Mouse (Mus musculus): ENCODE results near the gene Mybpc2. TPM values are rescaled to one million over a fixed set of nuclear protein-coding genes. Genes with fewer than 3 reads are reported as not detected.
A peak's percentile ranks its signal among the peaks of the same experiment; 100 is the strongest.

Mybpc2 gene
- total RNA-seq, 4 experiments from 2014 or later = 5,017 to 5,674 (median 5,484) TPM

DNA sequence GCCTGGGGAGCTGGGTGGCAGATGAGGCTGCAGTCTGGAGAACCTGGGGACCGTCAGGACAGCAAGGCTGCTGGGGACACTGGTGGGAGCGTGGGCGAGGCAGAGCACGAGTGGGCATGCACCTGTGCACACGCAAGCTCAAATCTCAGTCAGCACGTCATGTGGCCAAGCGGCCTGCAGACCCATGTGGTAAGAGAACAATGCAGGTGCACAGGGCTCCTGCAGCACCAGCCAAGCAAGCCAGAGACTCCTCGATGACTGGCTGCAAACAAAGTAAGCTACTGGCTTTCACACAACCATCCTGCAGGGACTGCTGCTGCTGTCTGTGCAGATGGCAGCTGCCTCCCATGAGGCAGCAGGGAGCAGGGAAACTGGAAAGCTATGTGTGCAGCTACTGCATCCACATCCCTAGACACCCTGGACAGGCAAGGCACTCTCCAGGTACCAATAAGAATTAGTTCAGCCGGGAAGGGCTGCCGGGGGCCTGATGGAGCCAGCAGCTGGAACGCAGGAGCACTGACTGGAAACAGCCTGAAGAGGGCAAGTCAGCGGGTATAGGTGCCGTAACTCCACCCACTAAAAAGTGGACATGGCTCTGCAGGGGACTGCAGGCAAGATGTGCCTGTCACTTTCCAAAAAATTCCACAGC lies 37.4 kb downstream of the Mybpc2 start:
- DNase-seq (ENCODE audit: low spot score in 2 of 2) = peak in 1 of 2 experiments; percentile 2

DNA sequence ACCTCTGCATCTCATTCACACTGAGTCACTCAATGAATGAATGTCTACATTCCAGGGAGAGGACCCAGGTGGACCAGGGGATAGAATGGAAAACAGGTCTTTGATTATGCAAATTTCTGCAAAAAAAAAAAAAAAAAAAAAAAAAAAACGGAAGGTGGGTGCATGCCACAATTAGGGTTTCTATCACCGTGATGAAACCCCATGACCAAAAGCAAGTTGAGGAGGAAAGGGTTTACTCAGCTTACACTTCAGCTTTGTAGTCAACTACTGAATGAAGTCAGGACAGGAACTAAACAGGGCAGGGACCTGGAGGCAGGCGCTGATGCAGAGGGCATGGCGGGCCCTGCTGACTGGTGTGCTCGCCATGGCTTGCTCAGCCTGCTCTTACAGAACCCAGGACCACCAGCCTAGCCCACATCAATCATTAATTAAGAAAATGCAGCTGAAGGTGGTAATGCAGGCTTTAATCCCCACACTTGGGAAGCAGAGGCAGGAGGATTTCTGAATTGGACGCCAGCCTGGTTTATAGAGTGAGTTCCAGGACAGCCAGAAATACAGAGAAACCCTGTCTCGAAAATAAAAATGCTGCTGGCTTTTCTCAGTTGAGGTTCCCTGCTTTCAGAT lies 38.8 kb downstream of the Mybpc2 start:
- DNase-seq (ENCODE audit: low spot score in 2 of 2) = no peak

DNA sequence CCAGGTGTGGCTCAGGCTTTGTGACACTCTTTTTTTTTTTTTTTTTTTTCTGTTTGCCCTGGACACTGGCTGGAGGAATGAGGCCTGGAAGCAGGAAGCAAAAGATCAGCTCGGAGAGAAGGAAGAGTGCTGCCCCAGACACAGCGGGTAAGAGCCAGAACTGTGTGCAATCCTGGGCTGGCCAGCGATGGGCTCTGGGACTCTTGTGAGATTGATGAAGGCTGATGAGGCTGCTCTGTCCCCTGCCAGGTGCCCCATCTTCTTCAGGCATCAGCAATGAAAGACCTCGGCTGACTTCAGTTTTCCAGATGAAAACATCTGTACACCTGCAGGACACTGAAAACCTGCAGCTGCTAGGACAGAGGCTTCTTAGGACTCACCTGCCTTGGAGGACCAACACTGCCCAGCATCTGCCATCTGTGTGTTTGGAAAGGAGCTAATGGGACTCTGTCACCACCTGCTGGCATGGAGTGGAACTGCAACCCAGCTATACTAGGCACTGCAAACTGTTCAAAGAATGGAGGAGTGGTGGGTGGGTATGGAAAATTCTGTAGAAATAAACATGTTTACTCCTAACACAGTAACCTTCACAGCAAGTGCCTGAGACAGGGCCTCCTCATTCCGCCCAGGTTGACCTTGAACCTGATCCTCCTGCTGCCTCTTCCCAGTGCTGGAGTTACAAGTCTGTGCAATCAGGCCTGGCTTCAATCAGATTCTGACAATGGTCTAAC lies 39.5 kb downstream of the Mybpc2 start:
- peak in 1 of 2 experiments; percentile 42 for DNase-seq (ENCODE audit: low spot score in 2 of 2)

DNA sequence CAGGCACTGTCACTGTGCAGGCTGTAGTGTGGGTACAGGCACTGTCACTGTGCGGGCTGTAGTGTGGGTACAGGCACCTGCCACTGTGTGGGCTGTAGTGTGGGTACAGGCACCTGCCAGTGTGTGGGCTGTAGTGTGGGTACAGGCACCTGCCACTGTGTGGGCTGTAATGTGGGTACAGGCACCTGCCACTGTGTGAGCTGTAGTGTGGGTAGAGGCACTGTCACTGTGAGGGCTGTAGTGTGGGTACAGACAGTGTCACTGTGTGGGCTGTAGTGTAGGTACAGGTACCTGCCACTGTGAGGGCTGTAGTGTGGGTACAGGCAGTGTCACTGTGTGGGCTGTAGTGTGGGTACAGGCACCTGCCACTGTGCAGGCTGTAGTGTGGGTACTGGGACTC lies 40.3 kb downstream of the Mybpc2 start:
- no peak for DNase-seq (ENCODE audit: low spot score in 2 of 2)

DNA sequence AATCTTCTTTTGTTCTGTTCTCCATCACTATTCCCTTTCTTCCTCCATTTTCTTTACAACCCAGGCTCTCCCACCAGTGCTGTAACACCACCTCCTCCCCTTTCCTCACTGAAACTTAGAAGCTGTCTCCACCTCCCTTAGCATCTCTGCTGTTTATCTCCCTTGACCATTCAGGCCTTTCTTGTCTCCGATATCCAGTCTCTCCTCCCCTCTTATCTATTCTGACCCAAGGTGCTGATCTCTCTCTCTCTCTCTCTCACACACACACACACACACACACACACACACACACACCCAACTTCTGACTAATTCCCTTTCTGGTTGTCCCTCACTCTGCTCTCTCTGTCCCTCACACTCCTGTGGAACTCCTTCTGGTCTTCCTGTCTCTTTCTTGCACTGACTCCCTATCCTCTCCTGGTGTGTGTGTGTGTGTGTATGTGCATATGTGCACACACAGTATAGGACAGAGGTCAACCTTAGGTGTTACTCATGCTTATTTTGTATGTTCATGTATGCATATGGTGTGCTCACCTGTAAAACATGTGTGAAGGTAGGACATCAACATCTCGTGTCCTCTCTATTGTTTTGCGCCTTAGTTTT lies 41.5 kb downstream of the Mybpc2 start:
- DNase-seq (ENCODE audit: low spot score in 2 of 2) = no peak

DNA sequence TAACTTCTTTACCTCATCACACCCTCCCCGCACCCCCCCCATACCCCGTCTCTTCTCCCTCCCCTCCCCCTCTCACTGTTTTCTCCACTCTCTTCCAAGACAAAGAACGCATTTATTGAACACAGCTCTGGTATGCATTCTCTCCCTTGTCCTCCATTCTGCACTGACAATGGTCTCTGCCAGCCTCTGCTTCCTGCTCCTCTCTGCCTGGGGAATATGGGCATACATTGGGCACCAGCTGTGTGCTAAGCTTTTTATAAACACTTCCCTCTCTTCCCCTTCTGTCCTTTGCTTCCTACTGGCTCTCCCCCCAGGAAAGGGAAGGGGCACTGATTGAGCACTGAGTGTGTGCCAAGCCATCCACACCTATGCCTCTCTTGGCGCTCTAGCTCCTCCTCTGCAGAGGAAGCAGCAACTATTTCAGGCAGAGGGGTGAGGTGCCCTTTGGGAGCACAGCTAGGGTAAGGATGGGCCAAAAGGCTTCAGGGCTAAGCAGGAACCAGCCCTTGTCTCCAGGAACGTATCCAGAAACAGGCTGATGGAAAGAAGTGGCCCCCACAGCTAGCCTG lies 49.3 kb downstream of the Mybpc2 start:
- DNase-seq (ENCODE audit: low spot score in 2 of 2) = no peak

DNA sequence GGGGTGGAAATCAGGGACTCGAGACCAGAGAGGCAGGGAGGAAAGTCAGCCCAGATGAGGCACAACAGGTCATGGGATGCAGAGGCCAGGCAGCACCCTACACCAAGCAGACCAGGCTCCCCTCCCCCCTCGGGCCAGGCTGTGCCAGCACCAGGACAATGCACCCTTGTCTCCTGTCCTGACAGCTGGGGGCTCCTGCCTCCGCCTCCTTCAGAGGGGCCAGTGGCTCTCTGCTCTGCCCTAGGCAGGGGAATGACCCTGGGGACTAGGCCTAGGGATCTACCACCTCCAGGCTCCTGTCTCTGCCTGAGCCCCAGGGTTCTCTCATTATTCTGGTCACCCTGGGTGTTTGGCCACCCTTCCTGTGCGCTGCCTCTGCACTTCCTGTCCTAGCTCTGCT lies 50.0 kb downstream of the Mybpc2 start:
- DNase-seq (ENCODE audit: low spot score in 2 of 2) = peak; percentile 63 to 72

DNA sequence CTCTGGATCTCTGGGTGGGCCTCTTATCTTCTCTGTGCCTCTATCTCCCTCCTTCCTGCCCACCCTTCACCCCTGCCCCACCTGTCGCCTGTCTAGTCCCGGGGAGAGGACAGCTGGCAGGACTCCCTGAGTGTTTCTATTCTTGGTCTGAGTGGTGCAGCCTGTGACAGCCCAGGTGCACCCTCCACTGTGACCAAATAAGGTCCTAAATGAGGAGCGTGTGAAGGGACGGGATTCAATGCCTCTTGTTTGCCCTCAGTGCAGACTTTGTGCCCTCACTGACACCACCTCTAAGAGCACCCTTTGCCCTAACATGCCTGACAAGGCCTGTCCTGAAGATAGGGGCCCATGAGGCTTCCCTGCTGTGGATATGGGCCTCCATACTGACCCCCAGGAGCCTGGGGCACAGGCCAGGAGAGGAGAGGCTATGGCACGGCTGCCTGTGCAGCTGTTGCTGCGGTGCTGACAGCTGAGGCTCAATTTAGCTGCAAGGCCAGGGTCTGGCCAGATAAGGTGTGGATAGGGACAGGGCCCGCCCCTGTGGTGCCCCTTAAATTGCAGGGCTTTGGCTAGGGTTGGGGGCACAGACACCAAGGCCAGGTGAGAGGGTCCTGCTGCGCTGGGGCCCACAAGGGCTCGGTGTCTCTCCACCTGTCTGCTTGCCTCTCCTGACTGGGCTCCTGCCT lies 51.4 kb downstream of the Mybpc2 start:
- peak; percentile 73 to 83 for DNase-seq (ENCODE audit: low spot score in 2 of 2)

DNA sequence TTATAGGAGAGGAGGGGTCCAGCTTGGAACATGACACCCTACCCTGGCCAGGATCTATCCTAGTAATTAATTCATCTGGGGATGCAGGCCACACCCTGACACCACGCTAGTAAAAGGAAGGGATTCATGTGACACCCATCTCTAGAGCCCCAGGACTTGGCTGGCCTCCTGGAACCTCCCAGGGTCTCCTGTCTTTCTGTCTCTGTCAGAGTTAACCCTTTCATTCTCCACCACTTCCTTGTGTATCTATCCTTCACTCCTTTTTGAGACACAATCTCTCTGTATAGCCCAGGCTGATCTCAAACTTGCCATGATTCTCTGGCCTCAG lies 51.9 kb downstream of the Mybpc2 start:
- no peak for DNase-seq (ENCODE audit: low spot score in 2 of 2)

DNA sequence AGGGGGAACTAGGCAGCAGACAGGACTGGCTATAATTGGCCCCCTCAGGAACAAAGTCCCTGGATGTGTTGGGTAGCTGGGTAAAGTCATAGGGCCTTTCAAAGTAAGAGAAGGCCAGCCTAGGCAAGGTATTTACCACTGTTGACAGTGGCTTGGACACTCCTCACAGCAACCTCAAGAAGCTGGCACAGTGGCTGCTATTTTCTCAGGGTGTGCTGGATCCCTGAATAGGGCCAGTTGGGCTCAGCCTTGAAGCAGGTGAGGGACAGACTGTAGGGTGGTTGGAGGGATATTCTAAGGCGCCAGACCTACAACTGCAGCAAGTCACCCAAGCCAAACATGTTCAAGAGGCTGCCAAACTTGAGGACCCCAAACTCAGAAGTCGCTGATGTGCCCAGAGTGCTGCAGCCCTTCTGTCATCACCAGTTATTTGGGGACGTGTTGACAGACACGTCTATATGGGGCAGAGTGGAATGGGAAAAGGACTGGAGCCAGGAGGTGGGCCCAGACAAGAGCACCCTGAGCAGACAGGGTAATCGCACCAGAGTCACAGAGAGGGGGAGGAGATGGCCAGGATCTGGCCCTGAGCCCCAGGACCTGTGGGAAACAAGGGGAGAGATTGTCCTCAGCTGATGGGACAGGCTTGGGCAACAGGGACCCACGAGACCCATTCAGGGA lies 52.4 kb downstream of the Mybpc2 start:
- peak; percentile 40 to 68 for DNase-seq (ENCODE audit: low spot score in 2 of 2)

DNA sequence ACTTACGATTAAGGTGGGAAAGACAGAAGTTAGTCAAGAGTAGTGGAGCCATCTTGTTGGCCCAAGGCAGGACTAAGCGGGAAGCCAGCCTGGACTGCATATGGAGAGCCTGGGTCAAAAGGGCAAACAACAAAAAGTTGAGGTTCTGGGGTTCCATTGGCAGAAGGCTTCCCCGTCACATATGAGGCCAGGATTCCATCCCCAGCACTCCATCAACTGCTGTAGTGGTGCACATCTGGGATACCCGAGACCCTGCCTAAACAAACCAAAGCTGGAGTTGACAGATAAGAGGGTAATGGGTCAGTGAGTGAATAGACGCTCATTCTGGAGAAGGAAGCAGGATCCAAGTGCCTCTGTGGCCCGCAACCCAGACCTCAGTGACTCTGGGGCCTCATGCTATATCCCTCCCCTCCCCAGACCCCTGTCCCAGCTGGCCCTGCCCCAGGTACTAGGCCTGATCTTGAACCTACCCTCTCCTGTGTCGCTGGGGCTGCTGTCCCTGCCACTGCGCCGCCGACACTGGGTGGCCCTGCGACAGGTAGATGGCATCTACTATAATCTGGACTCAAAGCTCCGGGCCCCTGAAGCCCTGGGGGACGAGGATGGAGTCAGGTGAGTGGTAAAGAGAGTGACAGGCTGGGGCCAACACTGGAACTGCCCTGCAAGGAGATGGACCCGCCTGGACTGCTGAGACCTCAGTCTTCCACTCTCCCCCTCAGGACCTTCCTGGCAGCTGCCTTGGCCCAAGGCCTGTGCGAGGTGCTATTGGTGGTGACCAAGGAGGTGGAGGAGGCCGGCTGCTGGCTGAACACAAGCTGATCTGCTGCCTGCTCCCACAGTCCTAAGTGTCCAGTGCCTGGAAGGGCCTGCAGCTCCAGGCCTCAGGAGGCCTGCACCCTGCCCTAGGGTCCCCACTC lies 53.5 kb downstream of the Mybpc2 start:
- no peak for DNase-seq (ENCODE audit: low spot score in 2 of 2)

DNA sequence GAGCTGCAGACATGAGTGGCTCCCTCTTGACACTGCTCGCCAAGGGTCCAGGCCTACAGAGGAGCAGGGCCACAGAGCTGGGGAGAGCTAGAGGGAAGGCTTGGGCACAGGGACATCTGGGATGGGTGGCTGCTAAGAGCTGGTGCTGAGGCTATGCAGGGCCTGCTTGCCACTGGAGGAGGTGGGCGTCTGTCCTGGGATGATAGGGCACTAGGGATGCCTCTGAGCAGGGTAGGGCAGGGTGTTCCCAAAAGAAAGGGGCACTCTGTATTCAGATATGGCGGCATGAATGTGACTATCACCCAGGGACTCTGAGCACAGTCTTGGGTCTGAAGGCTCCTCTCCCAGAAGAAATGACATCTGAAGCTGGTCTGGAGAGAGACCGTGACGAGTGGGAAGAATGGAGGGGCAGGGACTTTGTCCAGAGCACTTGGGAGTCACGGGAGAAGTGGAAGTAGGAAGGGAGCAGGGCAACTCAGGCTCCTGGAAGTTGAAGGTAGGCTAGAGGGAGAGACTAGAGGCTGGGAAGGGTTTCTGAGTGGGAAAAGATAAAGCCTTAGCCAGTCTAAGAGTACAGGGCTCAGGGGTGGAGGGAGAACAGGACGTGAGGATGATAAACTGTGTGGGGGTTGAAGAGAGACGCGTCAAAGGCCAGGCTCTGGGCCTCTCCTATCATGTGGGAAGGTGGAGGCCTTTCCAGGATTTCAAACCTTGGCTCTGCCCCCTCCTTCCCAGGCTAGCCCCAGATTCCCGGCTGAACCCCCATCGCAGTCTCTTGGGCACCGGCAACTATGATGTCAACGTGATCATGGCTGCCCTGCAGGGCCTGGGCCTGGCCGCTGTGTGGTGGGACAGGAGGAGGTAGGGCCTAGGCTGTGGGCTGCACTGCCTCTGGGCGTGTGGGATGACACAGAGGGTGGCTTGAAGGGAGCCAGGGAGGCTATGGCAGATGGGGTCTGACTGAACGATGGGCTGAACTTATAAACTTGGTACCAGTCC lies 54.5 kb downstream of the Mybpc2 start:
- no peak for DNase-seq (ENCODE audit: low spot score in 2 of 2)

DNA sequence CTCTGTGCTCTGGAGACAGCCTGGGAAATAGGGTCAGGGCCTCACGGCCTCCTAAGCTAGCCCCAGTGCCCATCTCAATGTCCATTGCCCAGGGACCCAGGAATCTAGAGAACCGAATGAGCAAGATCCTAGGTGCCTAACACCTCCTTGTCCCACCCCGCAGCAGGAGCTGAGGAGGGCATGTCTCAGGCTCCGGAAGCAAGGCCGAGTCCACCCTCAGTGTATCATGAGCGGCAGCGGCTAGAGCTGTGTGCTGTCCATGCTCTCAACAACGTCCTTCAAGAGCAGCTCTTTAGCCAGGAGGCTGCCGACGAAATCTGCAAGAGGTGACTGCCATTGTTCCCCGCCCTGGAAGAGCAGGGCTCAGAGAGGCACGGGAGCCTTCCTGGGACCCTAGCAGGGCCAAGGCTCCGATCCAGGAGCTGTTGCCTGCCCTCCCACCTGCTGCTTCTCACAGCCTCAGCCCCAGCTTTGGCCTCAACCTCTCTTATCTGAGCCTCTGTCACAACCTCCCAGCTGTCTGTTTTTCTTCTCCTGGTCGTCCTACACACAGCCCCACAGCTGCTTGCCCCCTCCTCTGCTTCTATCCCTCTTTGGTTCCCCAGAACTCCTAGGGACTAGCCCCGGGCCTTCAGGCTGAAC lies 55.7 kb downstream of the Mybpc2 start:
- no peak for DNase-seq (ENCODE audit: low spot score in 2 of 2)

DNA sequence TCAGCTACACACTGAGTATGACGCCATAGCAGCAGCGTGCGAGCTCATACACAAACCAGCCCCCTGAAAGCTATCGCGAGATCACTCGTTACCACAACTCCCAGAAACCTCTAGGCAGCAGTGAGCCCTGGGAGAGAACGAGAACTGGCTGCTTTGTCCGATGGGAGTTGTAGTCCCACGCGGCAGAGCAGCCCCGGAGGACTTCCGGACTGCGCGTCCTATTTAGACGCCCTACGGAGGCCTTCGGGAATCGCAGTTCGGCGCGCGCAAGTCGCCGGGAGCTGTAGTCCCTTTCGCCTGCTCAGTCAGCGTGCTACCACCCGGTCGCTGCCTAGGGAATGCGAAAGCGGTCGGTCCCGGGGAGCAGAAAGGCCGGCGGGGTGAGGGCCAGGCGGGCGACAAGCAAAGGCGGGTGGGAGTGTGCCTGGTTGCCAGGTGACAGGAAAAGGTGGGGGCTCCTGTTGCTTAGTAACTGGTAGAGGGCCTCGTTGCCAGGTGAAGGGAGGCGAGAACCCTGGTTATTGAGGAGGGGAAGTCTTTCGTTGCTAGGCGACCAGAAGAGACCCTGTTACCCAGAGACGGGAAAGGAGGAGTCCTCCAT lies 56.5 kb downstream of the Mybpc2 start, which contains the start of gene Josd2:
Gene Josd2, plus strand, starts transcription at position 170 of the 601 bp plus-strand sequence.
- DNase-seq (ENCODE audit: low spot score in 2 of 2) = peak; percentile 90 to 95

DNA sequence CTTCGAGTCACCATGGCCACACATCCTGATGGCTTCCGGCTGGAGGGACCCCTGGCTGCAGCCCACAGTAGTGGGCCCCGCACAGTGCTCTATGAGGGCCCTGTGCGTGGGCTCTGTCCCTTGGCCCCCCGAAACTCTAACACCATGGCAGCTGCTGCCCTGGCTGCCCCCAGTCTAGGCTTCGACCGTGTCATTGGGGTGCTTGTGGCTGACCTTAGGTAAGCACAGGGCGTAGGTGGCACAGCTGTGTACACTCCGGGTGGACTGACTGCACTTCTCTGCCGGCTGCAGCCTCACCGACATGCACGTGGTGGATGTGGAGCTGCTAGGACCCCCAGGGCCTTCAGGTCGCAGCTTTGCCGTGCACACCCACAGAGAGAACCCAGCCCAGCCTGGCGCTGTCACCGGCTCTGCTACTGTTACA lies 57.6 kb downstream of the Mybpc2 start:
- DNase-seq (ENCODE audit: low spot score in 2 of 2) = no peak

DNA sequence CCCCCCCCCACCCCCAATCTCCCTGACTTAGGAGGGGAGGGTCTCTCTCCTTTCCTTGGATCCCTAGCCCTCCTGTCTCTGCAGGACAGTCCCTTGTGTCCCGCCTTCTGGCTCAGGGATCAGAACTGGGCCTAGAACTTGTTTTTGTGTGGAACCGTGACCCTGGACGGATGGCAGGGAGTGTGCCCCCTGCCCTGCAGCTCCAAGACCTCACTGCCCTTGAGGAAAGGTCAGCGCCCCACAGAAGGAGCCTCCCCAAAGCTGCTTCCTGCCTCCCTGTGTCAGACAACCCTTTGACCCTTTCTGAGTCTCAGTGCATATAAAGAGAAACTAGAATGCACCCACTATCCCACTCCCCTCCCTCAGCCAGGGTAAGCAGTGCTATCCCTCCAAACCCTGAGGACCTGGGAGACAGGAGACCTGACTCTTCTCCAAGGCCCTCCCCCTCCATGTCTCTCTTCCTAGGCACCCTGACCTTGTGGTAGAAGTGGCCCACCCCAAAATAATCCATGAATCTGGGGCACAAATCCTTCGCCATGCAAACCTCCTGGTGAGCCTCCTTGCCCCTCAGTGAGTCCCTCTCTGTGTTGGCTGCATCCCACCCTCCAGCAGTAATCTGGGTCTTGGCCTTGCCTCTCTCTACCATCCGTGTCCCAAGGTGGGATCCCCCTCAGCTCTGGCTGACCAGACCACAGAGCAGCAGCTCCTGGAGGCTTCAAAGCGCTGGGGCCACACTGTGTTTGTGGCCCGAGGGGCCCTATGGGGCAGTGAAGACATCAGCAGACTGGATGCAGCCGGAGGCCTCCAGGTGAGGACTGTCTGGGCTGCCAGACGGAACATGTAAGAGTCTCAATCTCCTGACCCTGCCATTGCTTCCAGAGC lies 58.2 kb downstream of the Mybpc2 start:
- no peak for DNase-seq (ENCODE audit: low spot score in 2 of 2)
